Mouse (Mus musculus) limb, embryonic 14.5 days (tissue): ENCODE data around the gene Tead2. TPM values are rescaled to one million over a fixed set of nuclear protein-coding genes. Genes with fewer than 3 reads are reported as not detected.
A peak's percentile ranks its signal among the peaks of the same experiment; 100 is the strongest.
"Not testable (repeated sequence)": the region's sequence is repeated elsewhere in the genome, so short reads cannot be mapped to it uniquely, and the experiment has no call there.

Source experiments
- ATAC-seq: fragments of 200-750 bp; cut with Nextera tagmentation; 2 replicates; pipeline ENCODE4 v1.8.0; 2017; ENCODE audit warnings: low read depth, moderate number of reproducible peaks, moderate TSS enrichment; ENCODE audit not compliant: low FRiP score
- DNase-seq: peaks from one replicate; pipeline ENCODE4 v3.0.0-alpha.2; 2015; ENCODE audit warnings: low spot score
- H3K27ac ChIP-seq: fragments of 300-500 bp; sonication (generic); replicated peaks from 2 replicates; pipeline ENCODE4 v1.5.1; 2014; ENCODE audit warnings: low read depth, mild to moderate bottlenecking, low read length, moderate library complexity, mixed read lengths
- H3K27me3 ChIP-seq: fragments of 300-500 bp; sonication (generic); 2 replicates; pipeline ENCODE4 v1.6.1; 2014; ENCODE audit warnings: low read length, mixed read lengths; ENCODE audit not compliant: control insufficient read depth, insufficient read depth
- H3K36me3 ChIP-seq: fragments of 300-500 bp; sonication (generic); 2 replicates; pipeline ENCODE4 v1.6.1; 2014; ENCODE audit warnings: mild to moderate bottlenecking, low read length, moderate library complexity, mixed read lengths; ENCODE audit not compliant: control insufficient read depth, insufficient read depth
- H3K4me1 ChIP-seq: fragments of 300-500 bp; sonication (generic); 2 replicates; pipeline ENCODE4 v1.6.1; 2014; ENCODE audit warnings: antibody characterized with exemption, low read length, mixed read lengths; ENCODE audit not compliant: control insufficient read depth, insufficient read depth
- H3K4me2 ChIP-seq: fragments of 300-500 bp; sonication (generic); replicated peaks from 2 replicates; pipeline ENCODE4 v1.6.1; 2014; ENCODE audit warnings: low read depth, mild to moderate bottlenecking, low read length, moderate library complexity; ENCODE audit not compliant: severe bottlenecking
- H3K4me3 ChIP-seq: fragments of 300-500 bp; sonication (generic); replicated peaks from 2 replicates; pipeline ENCODE4 v1.5.1; 2014; ENCODE audit warnings: low read length
- H3K9ac ChIP-seq: fragments of 300-500 bp; sonication (generic); 2 replicates; pipeline ENCODE4 v1.6.1; 2014; ENCODE audit warnings: mild to moderate bottlenecking, low read depth, low read length, moderate library complexity; ENCODE audit not compliant: severe bottlenecking
- H3K9me3 ChIP-seq: fragments of 300-500 bp; sonication (generic); 2 replicates; pipeline ENCODE4 v1.6.1; 2016; ENCODE audit warnings: low read length; ENCODE audit not compliant: control insufficient read depth
- POLR2A ChIP-seq: fragments of 200-500 bp; IDR thresholded peaks from 2 replicates; pipeline ENCODE4 v1.8.0; 2012; ENCODE audit warnings: inconsistent platforms, mild to moderate bottlenecking, moderate library complexity, borderline replicate concordance; ENCODE audit not compliant: insufficient read depth, insufficient read length; ENCODE audit errors: extremely low read depth
- WGBS: fragments of 180-500 bp; shearing (Covaris S2); extraction: QIAGEN DNeasy Blood & Tissue Kit; methylation state at CpG from one replicate; pipeline ENCODE4 v1.1.7; 2014; 5-methylcytosine and 5-hydroxymethylcytosine counted together
- polyA plus RNA-seq, 2 experiments: library from polyadenylated mRNA; depleted of rRNA in 1 of 2; stranded (reverse) in 1 of 2; unstranded in 1 of 2; fragments of >200 nt; fragmentation: Nextera tagmentation in 1 of 2; extraction: Ambion mirVana in 1 of 2; gene quantifications; 2 replicates each; pipeline versions ENCODE4 v1.2.1 to v1.2.3; 2012 to 2014

The Tead2 gene
- polyA plus RNA-seq, 2 experiments, result 143 to 450 TPM

- ATAC-seq (0 out of 2 replicates have a peak, but pooled peaks have one; percentile 39), DNase-seq (no peak)
- Histone ChIP-seq H3K36me3 (no peaks in the 10 kb centered on the region), H3K9me3 (no peaks in the 10 kb centered on the region), H3K9ac (peak within 1 kb of the TSS; percentile 46), H3K4me3 (peak within 1 kb of the TSS; percentile 29), H3K27ac (no peak within 1 kb of the TSS), H3K4me2 (peak within 1 kb of the TSS; percentile 49), H3K27me3 (no peaks in the 10 kb centered on the region), H3K4me1 (peaks cover 7% of the 10 kb centered on the region; the same call in 1 of the 2 replicates)
- 12% methylated on average over 40 of the region's 53 CpGs for WGBS
- no peak for TF ChIP-seq POLR2A
Measured at GRCm38 (mm10) chr7:45240633-45241388, 25.3 kb downstream of the Tead2 start, which contains the start of gene Slc6a16. TSS of gene Slc6a16 (plus strand) at chr7:45241085.

- 77% methylated on average over 6 of the region's 6 CpGs for WGBS
- Histone ChIP-seq H3K9me3 (no peaks in the 10 kb centered on the region), H3K4me1 (peaks cover 7% of the 10 kb centered on the region; the same call in 1 of the 2 replicates), H3K27ac (no peak overlapping the region), H3K36me3 (no peaks in the 10 kb centered on the region), H3K4me2 (peak overlapping the region; percentile 49), H3K4me3 (peak overlapping the region; percentile 29; the same call in 1 of the 2 replicates), H3K9ac (peak overlapping the region; percentile 46; the same call in 1 of the 2 replicates), H3K27me3 (no peaks in the 10 kb centered on the region)
- TF ChIP-seq POLR2A, result no peak
- DNase-seq, result no peak
- ATAC-seq, result no peak
Measured at GRCm38 (mm10) chr7:45241389-45241749, 25.8 kb downstream of the Tead2 start.

GRCm38 (mm10) chr7:45247666-45248065, 32.1 kb downstream of the Tead2 start:
- ATAC-seq (no peak), DNase-seq (no peak)

GRCm38 (mm10) chr7:45253806-45254205, 38.3 kb downstream of the Tead2 start:
- H3K27ac ChIP-seq, result no peak overlapping the region
- H3K9ac ChIP-seq, result no peak overlapping the region
- no peak for TF ChIP-seq POLR2A
- no peaks in the 10 kb centered on the region for H3K36me3 ChIP-seq
- no peak for DNase-seq
- H3K4me3 ChIP-seq, result no peak overlapping the region
- ATAC-seq, result no peak
- no peaks in the 10 kb centered on the region for H3K9me3 ChIP-seq
- 79% methylated on average over 8 of the region's 8 CpGs for WGBS
- no peaks in the 10 kb centered on the region for H3K27me3 ChIP-seq
- no peak overlapping the region for H3K4me2 ChIP-seq
- H3K4me1 ChIP-seq, result no peaks in the 10 kb centered on the region

More at GRCm38 (mm10) chr7:45247666-45248065, 32.1 kb downstream of the Tead2 start:
- Histone ChIP-seq H3K9me3 (no peaks in the 10 kb centered on the region), H3K36me3 (no peaks in the 10 kb centered on the region), H3K4me1 (no peaks in the 10 kb centered on the region), H3K4me2 (no peak overlapping the region), H3K9ac (no peak overlapping the region), H3K4me3 (no peak overlapping the region), H3K27me3 (no peaks in the 10 kb centered on the region), H3K27ac (no peak overlapping the region)
- 36% methylated on average over 3 of the region's 3 CpGs for WGBS
- TF ChIP-seq POLR2A, result no peak

- 82% methylated on average over 5 of the region's 7 CpGs for WGBS
- not testable (repeated sequence) for H3K4me2 ChIP-seq, H3K4me3 ChIP-seq, H3K36me3 ChIP-seq, H3K27me3 ChIP-seq, H3K9ac ChIP-seq, H3K4me1 ChIP-seq, DNase-seq, H3K9me3 ChIP-seq, ATAC-seq, H3K27ac ChIP-seq
Measured at GRCm38 (mm10) chr7:45255822-45256221, 40.3 kb downstream of the Tead2 start.
